18 mouse cellular contexts compared by ENCODE assay signal in the genomic region with DNA sequence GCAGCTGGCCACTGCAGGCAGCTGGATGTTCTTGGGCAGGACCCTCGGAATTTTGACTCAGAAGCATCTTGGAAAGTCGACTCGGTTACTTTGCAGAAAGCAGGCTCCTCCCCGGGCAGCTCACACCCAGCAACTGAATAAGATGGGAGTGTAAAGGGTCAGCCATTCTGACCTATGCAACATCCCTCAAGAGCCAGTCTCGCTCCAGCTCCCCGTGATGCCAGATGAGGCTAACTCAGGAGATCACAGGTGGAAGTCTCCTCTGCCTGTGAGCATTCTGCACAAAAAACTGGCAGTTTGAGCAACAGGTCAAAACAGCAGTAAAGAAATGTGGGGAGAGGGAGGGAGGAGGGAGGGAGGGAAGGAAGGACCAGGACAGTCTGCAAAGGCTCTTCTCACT.
"Had no signal": no experiment of that assay in that cellular context is flagged by ENCODE, and none has a peak within 500 bp of the region (broad histone marks: within the 10 kb centered on the region; RNA-seq: fewer than 3 reads in every experiment).

No protein-coding gene starts in this region.

- H3K36me3 ChIP-seq: limb, embryonic 10.5 days; limb, embryonic 13.5 days; liver, embryonic 12.5 days; liver, embryonic 15.5 days; lung, embryonic 15.5 days; midbrain, embryonic 12.5 days; midbrain, embryonic 15.5 days; neural tube, embryonic 13.5 days had no signal

- H3K27me3 ChIP-seq: liver, embryonic 12.5 days; liver, embryonic 15.5 days; lung, embryonic 15.5 days; midbrain, embryonic 12.5 days; midbrain, embryonic 15.5 days; neural tube, embryonic 13.5 days had no signal

- DNase-seq: kidney, adult 9 months; kidney, postnatal 4 days; liver; lung, adult 18-20 months; lung, postnatal 10 days; lung, postnatal 36 days; thymus, adult 18-20 months; thymus, postnatal 36 days had no signal

- H3K9me3 ChIP-seq: limb, embryonic 10.5 days; limb, embryonic 13.5 days; liver, embryonic 15.5 days; lung, embryonic 15.5 days; midbrain, embryonic 15.5 days had no signal

- H3K4me3 ChIP-seq: limb, embryonic 10.5 days; limb, embryonic 13.5 days; liver, embryonic 12.5 days; liver, embryonic 15.5 days; lung, embryonic 15.5 days; megakaryocyte, embryonic 14.5 days; midbrain, embryonic 12.5 days; midbrain, embryonic 15.5 days; neural tube, embryonic 13.5 days had no signal

- H3K27ac ChIP-seq: limb, embryonic 10.5 days; limb, embryonic 13.5 days; liver, embryonic 12.5 days; liver, embryonic 15.5 days; lung, embryonic 15.5 days; midbrain, embryonic 12.5 days; midbrain, embryonic 15.5 days; neural tube, embryonic 13.5 days had no signal

- H3K4me2 ChIP-seq: limb, embryonic 13.5 days; liver, embryonic 12.5 days; liver, embryonic 15.5 days; lung, embryonic 15.5 days; midbrain, embryonic 12.5 days; midbrain, embryonic 15.5 days; neural tube, embryonic 13.5 days had no signal

- ATAC-seq: intestine, postnatal 0 days; liver, embryonic 12.5 days; midbrain, embryonic 15.5 days had no signal

- H3K9ac ChIP-seq: limb, embryonic 13.5 days; liver, embryonic 12.5 days; liver, embryonic 15.5 days; lung, embryonic 15.5 days; midbrain, embryonic 12.5 days; midbrain, embryonic 15.5 days; neural tube, embryonic 13.5 days had no signal

- H3K4me1 ChIP-seq: liver, embryonic 12.5 days; liver, embryonic 15.5 days; lung, embryonic 15.5 days; megakaryocyte, embryonic 14.5 days had no signal
